Mouse (Mus musculus): ENCODE results near the gene Neto2.
"Not testable (repeated sequence)": the region's sequence is repeated elsewhere in the genome, so short reads cannot be mapped to it uniquely, and the experiment has no call there.

The Neto2 gene

GRCm38 (mm10) chr8:85700751-85701351 is at the start of gene Neto2:
TSS of gene Neto2 (minus strand) at chr8:85700924.
- peak; percentile 82 for DNase-seq

- DNase-seq: no peak
Measured at GRCm38 (mm10) chr8:85745053-85745452, 44.3 kb upstream of the Neto2 start.

GRCm38 (mm10) chr8:85730545-85730944 is 29.8 kb upstream of the Neto2 start:
- DNase-seq: no peak

GRCm38 (mm10) chr8:85717271-85717670 is 16.5 kb upstream of the Neto2 start:
- no peak for DNase-seq

GRCm38 (mm10) chr8:85716696-85717095 is 16.0 kb upstream of the Neto2 start:
- no peak for DNase-seq

GRCm38 (mm10) chr8:85706988-85707387 is 6.3 kb upstream of the Neto2 start:
- DNase-seq: no peak

- peak; percentile 69 for DNase-seq
Measured at GRCm38 (mm10) chr8:85700101-85700750, 498 bp downstream of the Neto2 start.

GRCm38 (mm10) chr8:85699051-85699450 is 1.7 kb downstream of the Neto2 start:
- DNase-seq: peak; percentile 57

- no peak for DNase-seq
Measured at GRCm38 (mm10) chr8:85665146-85665545, 35.6 kb downstream of the Neto2 start.

GRCm38 (mm10) chr8:85661995-85662394 is 38.7 kb downstream of the Neto2 start:
- peak; percentile 50 for DNase-seq

GRCm38 (mm10) chr8:85651201-85651600 is 49.5 kb downstream of the Neto2 start:
- DNase-seq: no peak

- no peak for DNase-seq
Measured at GRCm38 (mm10) chr8:85648553-85648952, 52.2 kb downstream of the Neto2 start.

- no peak for DNase-seq
Measured at GRCm38 (mm10) chr8:85644921-85645665, 55.6 kb downstream of the Neto2 start.

- no peak for DNase-seq
Measured at GRCm38 (mm10) chr8:85624450-85624849, 76.3 kb downstream of the Neto2 start.

GRCm38 (mm10) chr8:85623246-85623645 is 77.5 kb downstream of the Neto2 start:
- DNase-seq: no peak

- DNase-seq: no peak
Measured at GRCm38 (mm10) chr8:85618789-85619188, 81.9 kb downstream of the Neto2 start.

- DNase-seq: not testable (repeated sequence)
Measured at GRCm38 (mm10) chr8:85617125-85617524, 83.6 kb downstream of the Neto2 start.

GRCm38 (mm10) chr8:85608836-85609235 is 91.9 kb downstream of the Neto2 start:
- DNase-seq: no peak

GRCm38 (mm10) chr8:85607804-85608203 is 92.9 kb downstream of the Neto2 start:
- DNase-seq: no peak

- no peak for DNase-seq
Measured at GRCm38 (mm10) chr8:85606974-85607373, 93.8 kb downstream of the Neto2 start.

GRCm38 (mm10) chr8:85606561-85606960 is 94.2 kb downstream of the Neto2 start:
- no peak for DNase-seq

- DNase-seq: no peak
Measured at GRCm38 (mm10) chr8:85604201-85604600, 96.5 kb downstream of the Neto2 start.

- peak; percentile 71 for DNase-seq
Measured at GRCm38 (mm10) chr8:85603203-85603895, 97.4 kb downstream of the Neto2 start.
